Mouse (Mus musculus) CH12.LX (cell line): ENCODE data around the gene Cdc42bpa. TPM values are rescaled to one million over a fixed set of nuclear protein-coding genes. Genes with fewer than 3 reads are reported as not detected.

Experiments used
- DNase-seq: peaks from one replicate; pipeline ENCODE4 v3.0.0-alpha.2; 2013; ENCODE audit errors: extremely low read depth
- H3K27ac ChIP-seq: 2 replicates; pipeline ENCODE4 v1.5.1; 2012; ENCODE audit warnings: low read depth, mild to moderate bottlenecking, control low read depth, moderate library complexity; ENCODE audit not compliant: insufficient read depth
- H3K27me3 ChIP-seq: replicated peaks from 2 replicates; pipeline ENCODE3; 2012; ENCODE audit warnings: inconsistent platforms
- H3K36me3 ChIP-seq, 2 experiments: replicated peaks in 1 of 2; 2 replicates each; pipeline versions ENCODE3 to v1.6.1; 2012; ENCODE audit warnings: inconsistent platforms in 1 of 2, low read length in 1 of 2, mild to moderate bottlenecking in 1 of 2, mixed read lengths in 1 of 2, moderate library complexity in 1 of 2; ENCODE audit not compliant: control insufficient read depth in 1 of 2, insufficient read depth in 1 of 2
- H3K4me1 ChIP-seq, 2 experiments: 2 replicates each; pipeline ENCODE4 v1.6.1; 2012; ENCODE audit warnings: inconsistent platforms in 1 of 2, moderate library complexity in 1 of 2; ENCODE audit not compliant: insufficient read depth in 2 of 2, control insufficient read depth in 1 of 2
- H3K4me2 ChIP-seq: 2 replicates; pipeline ENCODE4 v1.6.1; 2012; ENCODE audit warnings: low read depth, mild to moderate bottlenecking, control low read depth; ENCODE audit not compliant: poor library complexity, insufficient read depth, severe bottlenecking
- H3K4me3 ChIP-seq, 3 experiments: fragments of 150-350 bp in 1 of 3; sonication (generic) in 1 of 3; replicated peaks in 1 of 3; 2 replicates each; pipeline versions ENCODE3 to v1.5.1; 2011 to 2012; ENCODE audit warnings: low read depth in 2 of 3, low read length in 2 of 3, mild to moderate bottlenecking in 2 of 3, moderate library complexity in 2 of 3, control low read depth in 1 of 3, improper control_type of control experiment in 1 of 3, inconsistent platforms in 1 of 3, mixed read lengths in 1 of 3; ENCODE audit not compliant: poor library complexity in 1 of 3
- H3K79me2 ChIP-seq: replicated peaks from 2 replicates; pipeline ENCODE4 v1.6.1; 2012; ENCODE audit warnings: mild to moderate bottlenecking, moderate library complexity; ENCODE audit not compliant: control insufficient read depth, poor library complexity, insufficient read depth, severe bottlenecking; ENCODE audit errors: extremely low read depth
- H3K9ac ChIP-seq: 2 replicates; pipeline ENCODE4 v1.6.1; 2012; ENCODE audit warnings: low read depth, mild to moderate bottlenecking, control low read depth, moderate library complexity; ENCODE audit not compliant: insufficient read depth
- H3K9me3 ChIP-seq: replicated peaks from 2 replicates; pipeline ENCODE3; 2012; ENCODE audit warnings: low read length, inconsistent platforms, mixed read lengths
- BHLHE40 ChIP-seq: IDR thresholded peaks from 2 replicates; pipeline ENCODE4 v1.6.1; 2011; ENCODE audit warnings: mild to moderate bottlenecking, low read depth, low read length, improper control_type of control experiment
- CHD1 ChIP-seq: IDR thresholded peaks from 2 replicates; pipeline ENCODE4 v1.6.1; 2012; ENCODE audit warnings: low read depth, low read length, improper control_type of control experiment, inconsistent platforms
- E2F4 ChIP-seq: IDR thresholded peaks from 2 replicates; pipeline ENCODE4 v1.6.1; 2011; ENCODE audit warnings: low read depth, low read length, improper control_type of control experiment; ENCODE audit not compliant: insufficient replicate concordance
- ELF1 ChIP-seq: IDR thresholded peaks from 2 replicates; pipeline ENCODE4 v1.6.1; 2014; ENCODE audit warnings: low read depth, mild to moderate bottlenecking, inconsistent platforms, low read length, improper control_type of control experiment
- EP300 ChIP-seq: IDR thresholded peaks from 2 replicates; pipeline ENCODE4 v1.6.1; 2011; ENCODE audit warnings: low read length, improper control_type of control experiment
- ETS1 ChIP-seq: conservative IDR thresholded peaks from 2 replicates; pipeline ENCODE4 v1.6.1; 2012; ENCODE audit warnings: low read depth, mild to moderate bottlenecking, inconsistent platforms, low read length, improper control_type of control experiment, moderate library complexity
- IRF4 ChIP-seq: IDR thresholded peaks from 2 replicates; pipeline ENCODE4 v1.6.1; 2014; ENCODE audit warnings: low read depth, mild to moderate bottlenecking, inconsistent platforms, low read length, improper control_type of control experiment
- JUND ChIP-seq: conservative IDR thresholded peaks from 2 replicates; pipeline ENCODE4 v1.6.1; 2011; ENCODE audit warnings: low read depth, low read length, improper control_type of control experiment
- KAT2A ChIP-seq: IDR thresholded peaks from 2 replicates; pipeline ENCODE4 v1.6.1; 2012; ENCODE audit warnings: low read length, improper control_type of control experiment, inconsistent platforms; ENCODE audit not compliant: insufficient replicate concordance
- MAX ChIP-seq: IDR thresholded peaks from 2 replicates; pipeline ENCODE4 v1.6.1; 2011; ENCODE audit warnings: low read length, improper control_type of control experiment
- MEF2A ChIP-seq: IDR thresholded peaks from 2 replicates; pipeline ENCODE4 v1.6.1; 2014; ENCODE audit warnings: low read depth, mild to moderate bottlenecking, inconsistent platforms, low read length, improper control_type of control experiment, borderline replicate concordance
- MXI1 ChIP-seq: IDR thresholded peaks from 2 replicates; pipeline ENCODE4 v1.6.1; 2011; ENCODE audit warnings: mild to moderate bottlenecking, low read depth, low read length, improper control_type of control experiment
- NELFE ChIP-seq: IDR thresholded peaks from 2 replicates; pipeline ENCODE4 v1.6.1; 2011; ENCODE audit warnings: low read depth, low read length, improper control_type of control experiment
- PAX5 ChIP-seq: IDR thresholded peaks from 2 replicates; pipeline ENCODE4 v1.6.1; 2012; ENCODE audit warnings: low read length, inconsistent platforms, mixed read lengths
- POLR2A ChIP-seq: IDR thresholded peaks from 2 replicates; pipeline ENCODE4 v1.6.1; 2011; ENCODE audit warnings: low read depth, mild to moderate bottlenecking, improper control_type of control experiment, low read length
- RAD21 ChIP-seq: IDR thresholded peaks from 2 replicates; pipeline ENCODE4 v1.6.1; 2011; ENCODE audit warnings: low read depth, mild to moderate bottlenecking, low read length, improper control_type of control experiment, moderate library complexity
- RCOR1 ChIP-seq: conservative IDR thresholded peaks from 2 replicates; pipeline ENCODE4 v1.6.1; 2012; ENCODE audit warnings: low read depth, mild to moderate bottlenecking, inconsistent platforms, low read length, improper control_type of control experiment
- USF2 ChIP-seq: conservative IDR thresholded peaks from 2 replicates; pipeline ENCODE4 v1.6.1; 2011; ENCODE audit warnings: low read depth, low read length, improper control_type of control experiment
- ZC3H11A ChIP-seq: IDR thresholded peaks from 2 replicates; pipeline ENCODE4 v1.6.1; 2012; ENCODE audit warnings: low read depth, mild to moderate bottlenecking, inconsistent platforms, low read length, improper control_type of control experiment
- ZNF384 ChIP-seq: IDR thresholded peaks from 2 replicates; pipeline ENCODE4 v1.6.1; 2012; ENCODE audit warnings: low read depth, low read length, improper control_type of control experiment, inconsistent platforms
- dilution Hi-C: fragments of 300-500 bp; cut with MboI; formaldehyde crosslinking; loops from 2 replicates; pipeline ENCODE4 v1.14.3; 2020; ENCODE audit warnings: low sequenced_read_pairs; ENCODE audit not compliant: extremely low pct_unique_long_range_greater_than_20kb, extremely low pct_ligation_motif_present
- in situ Hi-C: fragments of 300-500 bp; cut with MboI; formaldehyde crosslinking; loops from 3 replicates; pipeline ENCODE4 v1.14.3; 2019; ENCODE audit warnings: low sequenced_read_pairs, low pct_ligation_motif_present, low pct_unique_long_range_greater_than_20kb, mixed read lengths
- polyA plus RNA-seq: library from polyadenylated mRNA; unstranded; fragments of >175 nt; gene quantifications from 2 replicates; pipeline ENCODE4 v1.2.1, GENCODE M21; 2012; ENCODE audit warnings: low read depth; ENCODE audit not compliant: insufficient read length
- total RNA-seq, 2 experiments: library from RNA; depleted of rRNA; stranded (reverse); fragments of 300-350 nt in 1 of 2; fragments of >200 nt in 1 of 2; gene quantifications; 2 replicates each; pipeline ENCODE4 v1.2.3; 2012 to 2014

The Cdc42bpa gene
- total and polyA plus RNA-seq, 3 experiments = 5.3 to 9.0 (median 5.6) TPM

DNA sequence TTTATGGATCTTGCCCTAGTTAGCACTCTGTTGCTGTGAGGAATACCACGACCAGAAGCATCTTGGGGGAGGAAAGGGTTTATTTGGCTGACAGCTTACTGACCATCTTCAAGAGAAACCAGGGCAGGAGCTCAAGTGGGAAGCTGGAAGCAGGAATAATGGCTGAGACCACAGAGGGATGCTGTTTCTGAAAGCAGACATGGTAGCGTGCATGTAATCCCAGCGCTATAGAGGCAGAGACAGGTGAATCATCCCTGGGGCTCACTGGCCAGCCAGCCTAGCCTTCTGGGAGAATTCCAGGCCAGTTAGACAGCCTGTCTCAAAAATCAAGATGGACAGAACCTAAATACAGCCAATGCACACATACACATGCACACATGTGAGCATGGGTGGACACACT lies 26.2 kb upstream of the Cdc42bpa start:
- Histone ChIP-seq H3K27ac (no peak overlapping the region), H3K9me3 (no peaks in the 10 kb centered on the region), H3K79me2 (no peaks in the 10 kb centered on the region), H3K4me3 (no peak overlapping the region), H3K9ac (no peak overlapping the region), H3K27me3 (no peaks in the 10 kb centered on the region), H3K4me1 (no peaks in the 10 kb centered on the region), H3K4me2 (no peak overlapping the region), H3K36me3 (no peaks in the 10 kb centered on the region)
- in situ Hi-C loops (no loop called here), dilution Hi-C loops (no loop called here)
- DNase-seq = no peak
- TF ChIP-seq KAT2A (no peak), USF2 (no peak), MEF2A (no peak), JUND (no peak), ELF1 (no peak), CHD1 (no peak), ETS1 (no peak), MXI1 (no peak), BHLHE40 (no peak), E2F4 (no peak), MAX (no peak), ZC3H11A (no peak), IRF4 (no peak), PAX5 (no peak), RAD21 (no peak), NELFE (no peak), RCOR1 (no peak)

DNA sequence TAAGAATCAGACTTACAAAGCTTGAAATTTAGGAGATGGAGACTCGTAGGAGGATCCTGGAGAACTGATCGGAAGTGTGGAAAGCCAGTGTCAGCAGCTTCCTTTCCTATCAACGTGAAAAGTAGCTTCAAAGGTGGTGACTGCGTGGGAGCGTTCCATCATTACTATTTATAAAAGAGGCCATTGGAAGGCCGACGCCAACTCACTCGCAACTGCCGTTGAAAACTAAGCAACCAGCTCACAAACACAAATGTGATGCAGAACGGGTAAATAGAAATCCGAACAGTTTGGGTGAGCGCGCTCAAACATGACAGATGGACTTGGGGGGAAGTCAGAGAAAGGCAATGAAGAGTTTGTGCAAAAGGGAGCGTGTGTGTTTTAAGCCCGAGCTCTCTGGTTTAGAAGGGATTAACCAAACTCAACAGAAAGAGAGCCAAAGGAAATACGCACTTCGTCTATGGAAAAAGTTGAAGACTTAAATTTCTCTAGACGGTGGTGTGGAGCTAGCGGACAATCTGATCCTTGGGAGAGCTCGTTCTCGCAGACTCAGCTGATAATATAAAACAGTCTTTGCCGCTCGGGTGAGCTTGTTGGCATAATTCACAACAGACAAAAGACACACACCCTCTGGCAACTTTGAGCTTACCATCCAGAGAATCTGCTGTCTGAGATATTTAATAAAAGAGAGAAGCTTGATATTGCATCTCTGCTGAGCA lies 20.0 kb upstream of the Cdc42bpa start:
- Histone ChIP-seq H3K36me3 (no peaks in the 10 kb centered on the region), H3K4me1 (no peaks in the 10 kb centered on the region), H3K27ac (no peak overlapping the region), H3K4me2 (no peak overlapping the region), H3K9me3 (no peaks in the 10 kb centered on the region), H3K79me2 (no peaks in the 10 kb centered on the region)
- in situ Hi-C loops = no loop called here
- TF ChIP-seq ZNF384 (no peak), IRF4 (no peak), EP300 (no peak), POLR2A (no peak), RCOR1 (no peak), KAT2A (no peak)
- TF ChIP-seq, all 38 proteins: peak for 0
- dilution Hi-C loops = no loop called here
- DNase-seq = no peak
- Histone ChIP-seq H3K27me3 (no peaks in the 10 kb centered on the region), H3K9ac (no peak overlapping the region), H3K4me3 (no peak overlapping the region)
